Mouse (Mus musculus): ENCODE data around the gene Anxa5.

The Anxa5 gene
- long read RNA-seq, experiment 1, transcript Anxa5-201 (13 exons, 1,731 nt): major isoform, 1,234 of 1,298 reads
- long read RNA-seq, experiment 1, partial matches to known transcripts: 32 of 1,298 reads
- long read RNA-seq, experiment 1, other reads (novel, unspliced or antisense): 32 of 1,298 reads
- long read RNA-seq, experiment 2, transcript Anxa5-201 (13 exons, 1,731 nt): major isoform, 1,282 of 1,377 reads
- long read RNA-seq, experiment 2, partial matches to known transcripts: 63 of 1,377 reads
- long read RNA-seq, experiment 2, other reads (novel, unspliced or antisense): 29 of 1,377 reads

DNA sequence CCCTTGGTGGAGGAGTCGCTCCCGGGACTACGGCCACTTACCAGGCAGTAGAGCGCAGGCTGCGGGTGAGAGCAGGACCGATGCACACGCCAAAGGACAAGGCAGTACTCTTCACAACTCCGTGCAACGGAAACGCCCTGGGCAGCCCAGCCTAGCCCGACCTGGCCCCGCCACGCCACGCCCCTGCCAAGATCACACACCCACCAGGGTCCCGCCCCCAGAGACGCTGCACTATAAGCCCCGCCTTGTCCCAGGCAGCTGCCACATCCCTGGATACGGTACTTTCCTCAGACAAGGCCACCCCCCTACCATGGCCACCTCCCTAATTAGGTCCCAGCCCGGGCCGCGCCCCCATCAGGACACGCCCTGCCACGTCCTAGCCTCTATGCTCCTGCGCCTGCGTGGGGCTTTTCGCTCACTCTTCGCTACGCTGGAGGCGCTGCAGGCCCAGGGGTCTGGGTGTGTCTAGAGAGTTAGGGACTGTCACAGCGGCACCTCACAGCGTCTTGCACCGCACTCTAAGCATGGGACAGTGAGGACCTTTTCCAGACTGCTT, at the start of gene Anxa5, which contains the start of gene 1810062G17Rik:
TSS of gene Anxa5 (minus strand) at position 363 of the 556 bp plus-strand sequence.
TSS of gene 1810062G17Rik (plus strand) at position 406 of the 556 bp plus-strand sequence.
- intact Hi-C loops (cut with DNase I): no loop called here

DNA sequence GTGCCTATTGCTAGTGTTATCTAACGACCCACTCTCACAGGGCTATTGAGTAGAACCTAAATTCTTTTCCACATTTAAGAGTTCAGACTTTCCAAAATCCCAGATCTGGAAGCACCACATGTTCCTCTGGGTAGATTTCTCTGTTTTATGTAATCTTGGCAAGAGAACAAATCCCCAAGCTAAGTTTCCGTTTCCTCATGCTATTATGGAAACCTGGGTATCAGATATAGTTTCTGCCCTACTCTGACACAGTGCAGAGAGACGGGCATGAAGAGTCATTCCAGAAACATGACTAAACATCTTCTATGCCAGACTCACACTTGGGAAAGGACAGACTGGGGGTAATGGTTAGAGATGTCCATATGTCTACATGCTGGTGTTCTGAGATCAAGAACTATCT, 48.8 kb upstream of the Anxa5 start:
- intact Hi-C loops (cut with DNase I): no loop called here

DNA sequence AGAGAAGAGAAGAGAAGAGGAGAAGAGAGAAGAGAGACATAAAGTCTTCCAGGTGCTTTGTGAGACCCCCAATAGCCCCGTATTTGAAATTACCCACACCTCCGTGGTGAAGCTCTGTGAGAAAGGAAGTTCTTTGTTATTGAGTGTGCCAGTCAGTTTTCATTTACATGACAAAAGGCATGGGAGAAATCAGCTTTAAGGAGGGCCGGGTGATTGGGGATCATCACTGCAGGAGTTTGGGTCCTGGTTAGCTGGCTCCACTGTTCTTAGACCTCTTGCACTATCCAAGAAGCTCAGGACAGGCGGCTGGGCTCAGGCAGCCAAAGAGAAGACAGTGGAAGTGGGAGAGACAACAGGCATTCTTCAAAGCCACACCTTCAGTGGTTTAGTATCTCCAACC, 46.4 kb upstream of the Anxa5 start:
- intact Hi-C loops (cut with DNase I): no loop called here

DNA sequence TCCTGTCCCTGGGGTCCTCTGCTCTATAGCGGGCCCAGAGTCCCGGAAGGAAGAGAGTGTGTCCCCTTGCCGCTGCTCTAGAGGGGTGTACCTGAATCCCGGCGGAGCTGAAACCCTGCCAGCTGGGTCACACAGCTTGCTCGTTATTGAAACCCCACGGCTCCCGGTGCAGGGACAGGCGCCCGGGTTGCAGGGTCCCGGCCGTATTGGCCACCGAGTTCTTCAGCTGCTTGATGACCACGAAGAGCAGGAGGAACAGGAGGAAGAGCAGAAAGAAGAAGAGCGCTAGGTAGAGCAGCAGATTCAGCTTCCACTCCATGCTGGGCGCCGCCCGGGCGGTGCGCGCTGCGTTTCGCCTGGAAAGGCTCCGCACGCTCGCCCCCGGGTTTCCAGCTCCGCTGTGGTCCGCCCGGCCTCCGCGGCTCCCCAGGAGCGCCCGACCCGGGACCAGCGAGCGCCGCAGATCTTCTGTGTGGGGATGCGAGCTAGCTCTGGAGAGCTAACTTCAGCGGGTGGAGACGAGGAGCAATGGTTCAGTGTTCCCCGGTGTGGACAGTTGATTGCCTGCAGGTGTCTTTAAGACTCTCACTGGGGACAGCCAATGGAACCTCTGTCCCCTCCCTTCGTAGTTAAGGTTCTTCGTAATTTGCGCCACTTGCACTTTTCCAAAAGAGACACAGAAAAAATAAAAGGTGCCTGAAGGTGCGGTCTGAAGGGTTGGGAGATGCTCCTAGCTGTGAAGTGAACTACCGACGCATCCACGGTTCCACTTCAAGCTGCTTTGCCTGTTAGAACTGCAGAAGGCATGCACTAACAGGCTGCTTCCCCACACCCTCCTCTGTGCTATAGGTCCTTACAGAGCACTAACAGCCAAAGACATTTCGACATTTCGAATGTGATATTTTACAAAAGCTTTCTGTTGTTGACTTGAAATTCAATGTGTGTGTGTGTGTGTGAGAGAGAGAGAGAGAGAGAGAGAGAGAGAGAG, 45.7 kb upstream of the Anxa5 start, which contains the start of gene Gm11549:
TSS of gene Gm11549 (minus strand) at position 741 of the 988 bp plus-strand sequence.
- intact Hi-C loops (cut with DNase I): no loop called here

DNA sequence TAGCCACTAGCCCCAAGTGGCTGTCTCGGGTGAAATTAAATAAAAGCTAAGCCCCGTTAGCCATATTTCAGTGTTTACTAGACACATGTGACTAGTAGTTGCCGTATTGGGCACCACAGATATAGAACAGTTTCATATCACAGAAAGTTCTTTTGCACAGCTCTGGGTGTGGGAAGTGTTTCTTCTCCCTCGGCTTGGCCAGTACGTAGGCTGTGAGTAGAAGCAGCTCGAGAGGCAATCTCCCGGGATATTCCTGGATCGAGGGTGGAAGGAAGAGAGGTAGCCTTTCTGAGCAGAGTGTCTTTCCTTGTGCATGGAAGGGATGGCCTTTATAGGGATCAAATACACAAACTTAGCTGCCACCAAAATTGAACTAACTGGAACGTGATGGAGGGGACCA, 40.5 kb upstream of the Anxa5 start:
- intact Hi-C loops (cut with DNase I): no loop called here

DNA sequence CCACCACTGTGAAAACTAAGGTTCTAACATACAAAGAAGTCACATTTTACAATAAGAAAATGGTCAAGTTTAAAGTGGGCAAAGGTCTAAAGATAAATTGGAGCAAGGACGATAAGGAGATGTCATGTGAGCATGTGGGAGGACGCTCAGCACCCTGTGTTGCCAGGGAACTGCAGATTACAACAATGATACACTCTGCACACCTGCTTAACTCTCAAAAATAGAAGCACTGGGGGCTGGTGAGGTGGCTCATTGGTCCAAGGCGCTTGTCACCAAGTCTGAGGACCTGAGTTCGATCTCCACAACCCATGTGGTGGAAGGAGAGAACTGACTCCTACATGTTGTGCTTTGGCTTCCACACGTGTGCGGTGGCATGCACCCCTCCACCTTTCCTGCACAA, 35.8 kb upstream of the Anxa5 start:
- intact Hi-C loops (cut with DNase I): no loop called here

DNA sequence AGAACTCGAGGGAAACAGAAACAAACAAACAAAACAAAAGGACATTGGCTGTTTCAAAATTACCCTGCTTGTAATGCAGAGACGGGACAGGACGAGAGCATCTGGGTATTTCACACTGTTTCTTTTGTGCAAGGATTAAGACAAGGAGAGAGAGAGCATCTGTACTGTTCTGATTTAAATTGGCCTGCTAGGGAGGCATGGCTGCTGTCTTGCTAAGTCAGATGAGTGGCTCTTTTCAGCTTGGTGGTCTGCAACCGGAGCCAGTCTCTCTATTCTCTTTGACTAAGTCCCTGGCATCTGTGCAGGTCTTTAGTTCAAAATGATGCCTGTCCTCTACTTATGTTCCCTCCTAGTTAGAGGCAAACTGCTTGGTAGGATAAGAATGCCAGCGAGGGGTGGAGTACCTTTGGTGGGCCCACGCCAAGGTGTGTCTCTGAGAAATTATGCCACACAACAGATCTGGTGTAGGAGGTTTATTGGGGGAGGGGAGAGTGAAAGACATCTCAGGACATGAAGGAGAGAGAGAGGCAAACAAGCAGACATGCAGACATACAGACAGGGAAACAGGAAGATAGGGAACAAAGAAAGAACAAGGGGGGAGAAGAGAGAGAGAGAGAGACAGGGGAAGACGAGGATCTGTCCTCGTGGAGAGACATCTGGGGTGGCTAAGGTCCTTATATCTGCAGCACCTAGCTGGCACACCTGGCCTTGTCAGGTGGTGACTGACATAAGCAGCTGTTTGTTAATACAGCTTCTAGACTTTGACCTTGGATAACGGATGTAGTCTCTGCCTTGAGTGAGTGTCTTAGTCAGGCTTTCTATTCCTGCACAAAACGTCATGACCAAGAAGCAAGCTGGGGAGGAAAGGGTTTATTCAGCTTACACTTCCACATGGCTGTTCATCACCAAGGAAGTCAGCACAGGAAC, 30.4 kb upstream of the Anxa5 start:
- intact Hi-C loops (cut with DNase I): no loop called here

DNA sequence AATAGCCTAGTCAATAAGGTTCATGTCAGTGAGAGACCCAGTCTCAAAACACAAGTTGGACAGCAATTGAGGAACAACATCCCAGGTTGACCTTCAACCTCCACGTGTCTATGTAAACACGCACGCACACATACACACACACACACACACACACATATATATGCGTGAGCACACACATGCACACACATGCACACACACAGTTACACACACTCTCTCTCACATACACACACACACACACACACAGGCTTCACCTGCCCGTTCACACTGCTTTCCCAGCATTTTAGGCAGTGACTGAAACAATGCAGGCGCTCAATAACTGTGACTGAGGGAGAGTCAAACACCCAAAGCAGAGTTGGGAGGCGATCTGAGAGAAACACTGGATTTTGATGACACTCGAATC, 29.6 kb upstream of the Anxa5 start:
- intact Hi-C loops (cut with DNase I): no loop called here

DNA sequence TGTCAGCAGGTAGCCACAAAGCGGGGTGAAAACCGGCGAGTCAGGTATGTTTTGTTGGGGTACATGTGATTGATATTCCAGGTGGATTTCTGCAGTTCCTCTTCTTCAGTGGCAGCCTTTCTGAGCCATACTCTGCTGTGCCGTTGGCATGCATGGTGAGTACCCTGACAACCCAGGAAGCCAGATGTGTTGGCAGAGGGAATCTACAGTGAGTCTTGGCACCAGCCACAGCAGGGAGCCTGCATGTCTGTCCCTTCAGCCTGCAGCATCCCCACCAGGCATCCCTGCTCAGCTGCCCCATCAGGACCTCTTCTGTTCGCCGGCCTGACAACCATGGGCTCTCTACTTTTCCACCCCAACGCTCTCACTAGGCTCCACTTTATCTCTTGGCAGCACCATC, 25.9 kb upstream of the Anxa5 start:
- intact Hi-C loops (cut with DNase I): no loop called here

DNA sequence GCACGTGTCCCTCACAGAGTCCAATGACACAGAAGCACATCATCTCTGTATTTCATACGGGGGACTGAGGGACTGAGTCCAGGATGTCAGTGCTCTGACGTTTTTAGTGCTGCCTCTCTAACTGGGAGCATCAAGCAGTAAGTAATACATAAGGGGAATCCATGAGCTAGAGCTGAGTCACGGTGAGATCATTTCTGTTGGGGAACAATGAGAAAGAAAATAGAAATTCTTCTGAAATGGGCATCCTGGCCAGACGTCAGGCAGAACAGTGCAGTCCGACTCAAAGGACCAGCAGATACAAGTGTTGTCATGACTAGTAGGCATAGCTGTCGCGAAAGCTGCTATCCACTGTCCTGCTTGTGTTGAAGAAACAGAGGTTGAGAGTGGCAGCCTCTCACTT, 25.3 kb upstream of the Anxa5 start:
- intact Hi-C loops (cut with DNase I): no loop called here

DNA sequence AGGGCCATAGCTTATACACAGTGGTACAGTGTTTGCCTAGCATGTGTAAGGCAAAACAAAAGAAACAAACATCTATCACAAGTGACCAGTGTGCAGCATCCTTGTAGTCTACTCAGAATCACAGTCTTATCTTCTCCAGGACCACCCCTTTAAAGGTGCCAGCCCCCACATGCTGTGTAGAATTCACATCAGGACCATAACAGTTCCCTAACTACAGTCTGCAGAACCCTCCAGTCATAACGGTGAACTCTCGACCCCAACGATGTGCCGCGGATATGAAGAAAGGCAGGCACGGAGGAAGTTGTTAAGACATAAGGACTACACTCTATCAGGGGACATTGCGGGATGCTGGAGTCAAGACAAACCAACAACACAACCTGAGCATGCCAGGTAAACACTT, 23.7 kb upstream of the Anxa5 start:
- intact Hi-C loops (cut with DNase I): loop anchor here (10.0 kb wide), 1 partner anchor 315 kb away; no protein-coding TSS in a partner anchor

DNA sequence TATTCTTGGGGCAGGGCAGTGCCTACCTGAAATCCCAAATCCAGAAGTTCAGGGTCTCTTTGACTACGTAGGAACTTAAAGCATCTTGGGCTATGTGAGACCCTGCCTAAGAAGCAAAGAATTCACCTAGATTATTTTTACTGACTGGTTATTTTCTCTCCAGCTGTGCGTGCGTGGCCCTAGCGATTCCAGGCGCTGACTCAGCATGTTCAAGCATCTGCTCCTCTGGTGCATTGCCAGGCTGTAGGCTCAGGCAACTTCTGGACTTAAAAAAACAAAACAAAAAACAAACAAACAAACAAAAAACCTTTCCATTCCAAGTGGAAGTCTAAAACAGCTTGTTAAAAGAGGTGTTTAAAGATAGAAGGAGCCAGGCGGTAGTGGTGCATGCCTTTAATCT, 22.5 kb upstream of the Anxa5 start:
- intact Hi-C loops (cut with DNase I): loop anchor here (10.0 kb wide), 1 partner anchor 313 kb away; no protein-coding TSS in a partner anchor

DNA sequence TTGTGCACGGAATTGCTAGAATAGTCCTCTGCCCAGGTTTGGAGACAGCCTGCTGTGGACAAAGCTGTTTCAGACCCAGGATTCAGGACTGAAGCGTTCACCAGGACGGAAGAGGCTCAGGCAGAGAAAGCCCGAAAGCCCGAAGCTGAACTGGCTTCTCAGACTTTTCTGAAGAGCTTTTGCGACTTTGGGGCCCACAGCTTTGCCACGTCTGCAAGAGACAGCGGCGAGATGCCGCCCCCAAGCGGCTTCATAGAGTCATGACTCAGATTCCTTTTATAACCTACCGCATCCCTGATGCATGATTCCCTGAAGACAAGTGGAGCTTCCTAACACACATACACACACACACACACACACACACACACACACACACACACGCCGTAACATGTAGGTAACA, 21.1 kb upstream of the Anxa5 start:
- intact Hi-C loops (cut with DNase I): loop anchor here (2.0 to 10.0 kb wide), 2 partner anchors 54 to 312 kb away; no protein-coding TSS in a partner anchor

DNA sequence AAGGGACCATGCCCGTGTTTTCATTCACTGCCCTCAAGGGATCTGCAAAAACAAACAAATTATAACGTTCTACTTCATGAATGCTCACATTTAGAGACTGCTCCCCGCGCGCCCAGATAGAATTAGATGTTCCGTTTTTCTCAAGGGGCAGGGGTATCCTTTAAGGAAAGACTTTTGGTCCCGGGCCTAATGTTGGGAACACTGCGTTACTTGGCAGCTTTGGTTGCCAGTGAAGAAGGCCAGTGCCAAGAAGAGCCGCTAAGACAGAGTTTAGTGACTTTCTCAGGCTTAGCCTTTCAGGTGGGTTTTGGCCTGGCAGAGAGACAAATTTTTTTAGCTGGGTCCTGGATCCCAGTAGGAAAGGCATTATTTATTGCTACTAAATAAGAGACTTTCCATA, 20.6 kb upstream of the Anxa5 start:
- intact Hi-C loops (cut with DNase I): loop anchor here (2.0 to 10.0 kb wide), 2 partner anchors 53 to 311 kb away; no protein-coding TSS in a partner anchor

DNA sequence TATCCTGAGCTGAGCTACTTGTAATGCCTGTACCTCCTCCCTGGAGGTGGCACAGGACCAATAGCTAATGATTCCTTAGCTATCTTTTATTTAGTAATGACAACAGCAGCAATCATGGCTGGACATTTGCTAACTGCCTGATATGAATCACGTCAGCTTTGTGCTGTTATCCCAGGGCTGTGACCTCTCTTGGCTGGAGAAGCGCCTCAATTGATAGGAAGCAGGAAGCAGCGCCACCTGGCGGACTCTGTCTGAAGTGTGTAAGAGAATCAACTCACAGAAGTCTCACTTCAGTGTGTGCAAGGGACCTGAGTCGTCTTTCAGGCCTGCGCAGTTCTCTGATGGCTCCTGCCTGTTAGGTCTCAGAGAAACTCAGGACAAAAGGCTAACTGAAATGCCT, 19.7 kb upstream of the Anxa5 start:
- intact Hi-C loops (cut with DNase I): loop anchor here (2.0 to 10.0 kb wide), 2 partner anchors 285 to 311 kb away; no protein-coding TSS in a partner anchor

DNA sequence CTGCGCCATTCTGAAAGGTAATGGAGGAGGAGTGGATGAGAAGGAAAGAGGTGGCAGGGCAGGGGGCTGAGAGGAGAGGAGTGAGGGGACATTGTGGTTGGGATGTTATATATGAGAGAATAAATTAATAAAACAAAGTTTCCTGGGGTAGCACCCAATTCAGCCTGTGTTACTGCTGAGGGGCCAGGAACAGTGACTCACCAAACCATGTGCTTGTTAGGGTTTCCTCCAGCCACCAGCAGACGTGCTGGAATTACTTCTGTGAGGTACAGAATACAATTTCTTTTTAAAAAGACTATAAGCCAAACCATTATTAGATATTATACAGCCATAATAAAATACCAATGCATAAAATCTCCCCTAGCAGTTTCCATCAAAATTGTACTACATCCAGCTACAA, 18.9 kb upstream of the Anxa5 start:
- intact Hi-C loops (cut with DNase I): loop anchor here (2.0 to 10.0 kb wide), 2 partner anchors 284 to 310 kb away; no protein-coding TSS in a partner anchor

DNA sequence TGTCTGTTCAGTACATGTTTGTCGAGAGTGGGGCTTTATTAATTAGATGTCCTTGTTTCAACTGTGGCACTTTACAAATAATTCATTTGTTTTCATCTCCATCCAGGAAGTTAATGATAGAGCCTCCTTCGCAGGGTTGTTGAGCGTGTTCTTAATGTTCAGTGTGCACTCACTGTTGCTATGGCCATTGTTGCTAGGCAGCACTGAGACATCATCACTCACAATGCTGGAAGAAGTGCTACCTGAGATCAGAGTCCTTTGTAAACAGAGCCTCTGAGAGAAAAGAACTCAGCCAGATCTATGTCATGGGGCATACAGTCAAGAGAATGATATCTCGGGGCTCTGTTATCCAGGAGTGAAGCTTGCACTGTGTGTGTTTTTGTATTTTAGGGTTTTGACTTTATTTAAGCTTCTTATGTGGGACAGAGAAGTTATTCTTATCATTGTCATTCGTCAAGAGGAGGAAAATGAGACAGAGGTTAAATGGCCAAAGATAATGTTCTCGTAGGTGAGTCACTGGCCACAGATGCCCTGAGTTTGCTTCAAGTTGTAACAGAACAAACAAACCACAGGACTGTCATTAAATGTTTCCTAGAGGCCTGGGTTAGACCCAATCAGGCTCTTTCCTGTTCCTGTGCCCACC, 18.1 kb upstream of the Anxa5 start:
- intact Hi-C loops (cut with DNase I): loop anchor here (2.0 to 10.0 kb wide), 2 partner anchors 283 to 309 kb away; no protein-coding TSS in a partner anchor

DNA sequence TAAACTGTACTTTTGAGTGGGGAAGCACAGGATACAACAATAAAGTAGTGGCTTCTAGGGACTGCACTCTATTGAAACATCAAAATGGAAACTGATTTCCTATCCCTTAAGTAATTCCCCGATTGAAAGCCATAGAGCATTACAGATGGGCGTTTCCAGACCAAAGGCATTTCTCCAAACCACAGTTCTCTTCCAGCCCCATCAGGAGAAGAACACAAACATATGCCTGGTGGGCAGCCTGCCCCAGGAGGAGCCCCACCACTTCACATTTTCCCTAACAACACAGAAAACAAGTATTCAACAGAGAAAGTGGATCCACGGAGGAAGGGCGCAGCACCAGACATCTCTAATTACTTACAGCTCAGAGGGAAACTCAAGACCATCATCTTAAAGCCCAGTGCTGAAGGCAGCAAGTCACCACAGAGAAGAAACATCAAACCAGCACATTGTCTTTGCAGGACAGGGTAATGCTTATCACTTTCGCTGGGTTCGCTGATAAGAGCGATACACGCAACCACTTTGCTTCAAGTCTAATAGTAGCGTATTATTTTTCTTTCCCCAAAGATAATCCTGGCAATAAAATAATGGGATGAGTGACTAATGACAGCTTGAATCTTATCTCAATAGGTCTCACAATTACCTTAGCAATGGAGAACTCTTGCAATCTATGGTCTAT, 17.2 kb upstream of the Anxa5 start:
- intact Hi-C loops (cut with DNase I): loop anchor here (10.0 kb wide), 1 partner anchor 308 kb away; no protein-coding TSS in a partner anchor

DNA sequence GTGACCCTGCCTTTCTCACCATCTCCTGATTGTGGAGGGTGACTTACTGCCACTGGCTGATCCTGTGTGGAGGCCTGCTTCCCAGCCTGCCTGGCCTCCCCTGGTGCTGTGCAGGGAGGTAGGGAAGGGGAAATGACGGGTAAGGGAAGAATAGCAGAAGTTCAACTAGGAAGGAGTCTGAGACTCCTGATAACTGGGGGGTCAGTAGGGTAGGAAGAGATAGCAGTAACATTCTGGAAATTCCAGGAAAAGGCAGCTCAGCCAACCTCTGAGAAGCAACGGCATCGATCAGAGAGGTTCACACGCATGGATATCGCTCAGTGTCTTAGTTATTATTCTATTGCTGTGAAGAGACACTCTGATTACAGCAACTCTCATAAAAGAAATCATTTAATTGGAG, 15.8 kb upstream of the Anxa5 start:
- intact Hi-C loops (cut with DNase I): loop anchor here (10.0 kb wide), 1 partner anchor 307 kb away; no protein-coding TSS in a partner anchor
